In the genomic region with DNA sequence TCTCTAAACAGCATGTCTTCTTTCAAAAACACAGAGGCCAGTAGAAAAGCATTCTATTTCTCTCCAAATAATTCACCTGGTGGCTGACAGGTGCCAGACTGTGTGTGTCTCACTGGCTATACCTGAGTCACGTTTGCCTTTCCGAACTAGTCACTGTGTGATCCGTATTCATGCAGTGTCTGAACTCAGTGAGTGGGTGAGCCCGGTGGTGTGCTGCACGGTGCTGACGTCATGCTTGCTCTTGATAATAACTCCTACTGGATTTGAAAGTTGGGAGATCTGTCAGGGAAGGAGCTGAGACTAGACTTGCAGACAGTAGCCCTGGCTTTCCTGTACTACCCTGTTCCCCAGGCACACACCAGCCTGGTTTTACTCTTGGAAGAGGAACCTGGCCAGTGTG, we compare ENCODE assay signal across 21 mouse cellular contexts.
DNase-seq lines count a peak whose midpoint lies in the region; ATAC-seq lines count a peak whose summit lies in the region.
"Had no signal": no experiment of that assay in that cellular context is flagged by ENCODE, and none has a peak within 500 bp of the region (broad histone marks: within the 10 kb centered on the region; RNA-seq: fewer than 3 reads in every experiment).

No protein-coding gene starts in this region.

- DNase-seq in frontal cortex, postnatal 25 days (ENCODE audit: low spot score in 2 of 2), result no peak
- peak; percentile 68 for DNase-seq in right cerebral cortex, adult 18-20 months
- DNase-seq in right cerebral cortex, postnatal 4 days, result no peak
- peak; percentile 31 for DNase-seq in right cerebral cortex, postnatal 25 days
- DNase-seq in right cerebral cortex, postnatal 14 days, result no peak
- DNase-seq in testis, postnatal 14 days (ENCODE audit: low spot score), result no peak
- DNase-seq: adrenal gland, adult 8-10 months; adrenal gland, postnatal 14 days; adrenal gland, postnatal 36 days; B cell, adult 2 months; cerebellum, adult 11 months; cerebellum, adult 18-20 months; cerebellum, adult 8-10 months; cerebellum, adult 9-11 months; cerebellum, postnatal 36 days; embryo, embryonic 11 days had no signal

- peak; percentile 25; the same call in 1 of the 2 replicates for ATAC-seq in frontal cortex, adult (ENCODE audit: low TSS enrichment)
- ATAC-seq: activated CD4-positive, CD25-positive, alpha-beta regulatory T cell, adult 4 months; CD4-positive, CD25-positive, alpha-beta regulatory T cell, adult 4 months; forebrain, embryonic 14.5 days; Patski had no signal

Comparison
In these comparisons a context has a peak if more than half of its experiments do, and no peak if none do; other contexts are left out.
1. DNase-seq: peak in right cerebral cortex, adult 18-20 months (single experiment) and right cerebral cortex, postnatal 25 days (single experiment); none in frontal cortex, postnatal 25 days (0 of 2), right cerebral cortex, postnatal 4 days (single experiment), right cerebral cortex, postnatal 14 days (single experiment) and testis, postnatal 14 days (single experiment).